Mouse (Mus musculus) heart, postnatal 0 days (tissue): ENCODE data around the gene Cep95.

Experiments
- CTCF ChIP-seq: IDR thresholded peaks from 2 replicates; pipeline ENCODE4 v1.5.1; 2016; ENCODE audit warnings: antibody characterized with exemption, control low read depth, low read depth
- EP300 ChIP-seq: IDR thresholded peaks from 2 replicates; pipeline ENCODE4 v1.6.1; 2016; ENCODE audit warnings: antibody characterized with exemption, low read depth

- no peak for TF ChIP-seq CTCF
- no peak for TF ChIP-seq EP300
Observed at GRCm38 (mm10) chr11:106823741-106824140, 34.7 kb downstream of the Cep95 start.
